Mouse (Mus musculus) layer of hippocampus, postnatal 10 days (tissue): ENCODE measurements around the gene Ssh3. TPM values are rescaled to one million over a fixed set of nuclear protein-coding genes. Genes with fewer than 3 reads are reported as not detected.
A peak's percentile ranks its signal among the peaks of the same experiment; 100 is the strongest.
"Not testable (repeated sequence)": the region's sequence is repeated elsewhere in the genome, so short reads cannot be mapped to it uniquely, and the experiment has no call there.

Source experiments
- DNase-seq, 2 experiments: peaks; one replicate each; pipeline ENCODE4 v3.0.0; 2021; ENCODE audit warnings: low spot score in 2 of 2
- total RNA-seq, 2 experiments: library from RNA; stranded (reverse); gene quantifications; 2 replicates each; pipeline ENCODE4 v1.2.3; 2021

Ssh3 gene
- total RNA-seq, 2 experiments from 2014 or later: 49.0 to 66.1 TPM

DNA sequence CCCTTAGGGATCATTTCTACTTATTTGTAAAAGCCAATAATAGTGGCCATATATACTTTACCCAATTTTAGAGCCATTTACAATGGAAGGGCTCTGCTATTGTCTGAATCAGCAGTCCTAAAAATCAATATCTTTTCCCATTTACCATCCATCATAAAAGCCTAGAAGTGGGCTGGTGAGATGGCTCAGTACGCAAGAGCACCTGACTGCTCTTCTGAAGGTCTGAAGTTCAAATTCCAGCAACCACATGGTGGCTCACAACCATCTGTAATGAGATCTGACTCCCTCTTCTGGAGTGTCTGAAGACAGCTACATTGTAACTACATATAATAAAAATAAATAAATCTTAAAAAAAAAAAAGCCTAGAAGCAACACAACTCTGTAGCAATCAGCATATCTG, 20.3 kb downstream of the Ssh3 start:
- DNase-seq: not testable (repeated sequence)

GRCm38 (mm10) chr19:4247010-4247409, 22.0 kb downstream of the Ssh3 start:
- no peak for DNase-seq

- no peak for DNase-seq
Observed at GRCm38 (mm10) chr19:4244775-4245174, 24.2 kb downstream of the Ssh3 start.

GRCm38 (mm10) chr19:4242416-4242815, 26.6 kb downstream of the Ssh3 start:
- DNase-seq: no peak

DNA sequence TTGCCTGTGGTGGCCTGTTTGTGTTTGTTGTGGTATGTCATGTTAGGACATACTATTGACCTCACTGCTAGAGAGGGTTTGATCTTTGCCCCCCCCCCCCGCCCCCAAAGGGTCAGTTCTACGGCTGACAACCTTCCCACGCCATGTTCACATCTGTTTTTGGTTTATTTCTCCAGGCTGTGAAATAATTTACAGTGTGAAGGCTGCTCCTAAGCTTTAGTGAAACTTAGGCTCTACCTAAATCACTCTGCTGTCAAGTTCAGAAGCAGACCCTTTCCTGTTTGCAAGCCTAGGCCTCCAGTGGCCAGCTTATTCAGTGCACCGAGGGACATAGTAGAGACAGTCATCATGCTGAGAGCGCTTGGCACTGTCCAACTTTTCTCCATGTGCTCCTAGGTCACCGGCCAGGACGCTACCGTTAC, 28.7 kb downstream of the Ssh3 start:
- DNase-seq: no peak

DNA sequence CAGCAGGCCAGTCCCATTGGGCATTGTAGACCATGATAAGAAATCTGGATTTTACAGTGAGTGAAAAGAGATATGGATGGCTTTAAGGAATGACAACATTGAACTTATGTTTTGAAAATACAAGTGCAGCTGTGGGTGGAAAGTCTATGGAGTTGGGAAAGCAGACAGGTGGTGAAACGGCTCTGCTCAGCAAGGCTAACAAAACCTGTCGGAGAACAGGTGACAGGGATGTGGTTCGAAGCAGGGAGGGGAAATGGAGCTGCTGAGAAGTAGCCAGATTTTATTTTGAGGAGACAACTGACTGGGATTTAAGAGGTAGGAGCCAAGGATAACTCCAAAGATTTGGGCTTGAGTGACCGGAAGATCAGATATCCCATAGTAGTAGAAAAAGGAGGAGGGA, 34.4 kb downstream of the Ssh3 start:
- DNase-seq: no peak

GRCm38 (mm10) chr19:4232651-4233050, 36.3 kb downstream of the Ssh3 start:
- DNase-seq: no peak

DNA sequence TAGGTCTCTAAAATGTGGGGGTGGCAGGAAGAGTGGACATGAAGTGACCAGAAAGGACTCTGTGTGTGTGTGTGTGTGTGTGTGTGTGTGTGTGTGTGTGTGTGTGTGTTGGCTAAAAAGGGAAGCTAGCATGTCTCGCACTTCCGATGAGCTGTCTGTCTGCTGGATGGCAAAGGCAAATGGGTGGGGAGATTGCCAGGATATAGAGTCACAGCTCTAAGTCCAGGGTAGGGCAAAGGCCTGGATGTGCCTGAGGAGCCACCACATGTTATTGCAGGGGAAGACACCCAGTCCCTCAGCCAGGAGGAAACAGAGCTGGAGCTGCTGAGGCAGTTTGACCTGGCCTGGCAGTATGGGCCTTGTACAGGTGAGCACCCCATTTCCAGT, 36.8 kb downstream of the Ssh3 start:
- DNase-seq: peak in 1 of 2 experiments; percentile 28

DNA sequence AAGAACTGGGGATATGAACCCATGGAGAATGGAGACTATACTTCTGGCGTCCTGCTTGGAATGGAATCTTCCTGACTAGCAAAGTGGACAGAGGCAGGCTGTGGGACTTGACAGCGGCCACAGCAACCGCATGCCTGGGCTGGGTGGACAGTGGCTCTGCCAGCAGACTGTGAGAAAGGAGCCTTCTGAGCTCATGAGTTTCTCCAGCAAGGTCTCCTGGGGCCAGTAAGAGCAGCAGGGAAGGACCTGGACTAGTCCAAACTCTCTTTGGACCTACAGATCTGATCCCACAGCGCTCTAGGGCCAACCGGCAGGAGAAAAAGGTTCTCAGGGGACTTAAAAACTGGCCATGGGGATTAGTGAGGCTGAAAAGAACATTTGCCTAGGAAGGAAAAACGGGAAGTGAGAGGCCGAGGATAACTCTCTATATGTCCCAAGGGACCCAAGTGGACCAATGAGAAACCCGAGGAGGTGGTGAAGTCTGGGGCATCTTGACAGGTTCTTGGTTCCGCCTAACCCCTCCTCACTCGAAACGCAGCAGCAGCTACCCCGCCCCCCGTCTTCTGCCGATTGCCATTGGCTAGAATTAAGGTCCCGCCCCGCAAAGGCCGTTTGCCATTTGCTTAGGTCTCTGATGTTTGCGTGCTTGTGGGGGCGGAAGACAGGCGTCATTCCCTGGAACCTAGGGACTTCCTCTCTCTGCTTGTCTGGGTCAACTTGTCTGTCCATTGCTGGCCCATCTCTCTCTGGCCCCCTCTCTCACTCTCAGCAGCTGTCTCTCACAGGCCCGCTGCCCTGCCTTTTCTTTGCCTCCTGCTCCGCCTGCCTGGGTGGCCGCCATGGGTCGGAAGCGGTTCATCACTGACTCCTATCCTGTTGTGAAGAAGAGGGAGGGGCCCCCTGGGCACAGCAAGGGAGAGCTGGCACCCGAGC, 37.5 kb downstream of the Ssh3 start, which contains the start of gene Pold4:
Gene Pold4, plus strand, starts transcription at position 647 of the 933 bp plus-strand sequence.
- peak; percentile 95 to 96 for DNase-seq

- no peak for DNase-seq
Observed at GRCm38 (mm10) chr19:4230415-4230814, 38.6 kb downstream of the Ssh3 start.

DNA sequence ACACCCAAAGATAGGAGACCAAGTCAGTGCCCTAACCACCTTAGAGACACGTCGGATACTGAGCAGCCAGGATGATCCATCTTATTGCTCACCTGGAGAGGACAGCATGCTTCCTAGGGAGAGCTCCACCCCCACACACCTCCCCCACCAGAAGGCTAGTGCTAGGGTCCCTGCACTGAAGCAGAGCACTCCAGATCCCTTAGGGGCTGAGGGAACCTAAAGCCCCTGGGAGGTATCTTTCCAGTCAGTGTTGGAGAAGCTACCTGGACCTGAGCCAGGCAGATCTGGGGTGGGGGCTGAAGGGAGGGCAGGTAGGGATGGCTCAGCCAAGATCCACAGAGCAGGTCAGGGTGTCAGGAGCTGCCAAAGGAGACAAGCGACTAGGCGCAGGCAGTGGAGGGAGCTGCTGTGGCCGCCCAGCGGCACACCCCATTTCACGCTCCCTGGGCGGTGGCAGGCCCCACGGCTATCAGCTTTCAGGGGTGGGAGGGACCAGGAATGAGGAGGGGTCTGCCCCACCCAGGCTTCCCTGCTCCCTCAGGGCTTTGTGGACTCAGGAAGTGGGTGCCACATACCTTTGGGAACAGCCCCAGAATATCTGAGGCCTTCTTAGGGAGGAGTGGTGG, 39.4 kb downstream of the Ssh3 start:
- no peak for DNase-seq

DNA sequence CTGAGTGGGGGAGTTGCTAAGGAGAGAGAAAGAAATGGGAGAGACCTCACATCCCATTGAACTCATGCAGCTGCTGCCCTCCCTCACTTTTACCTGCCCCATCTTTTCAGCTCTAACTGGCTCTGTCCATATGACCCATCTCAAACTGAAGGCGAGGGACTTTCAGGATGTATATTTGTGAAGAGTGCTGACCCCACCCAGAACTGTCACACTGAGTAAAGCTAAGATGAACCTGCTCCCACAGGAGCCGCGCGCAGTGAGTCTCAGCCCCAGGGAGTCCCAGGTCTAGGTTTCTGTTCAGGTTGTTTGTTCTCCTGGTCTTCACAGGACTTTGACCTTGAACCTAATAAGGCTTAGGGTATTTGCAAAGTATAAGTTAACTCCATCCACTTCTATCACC, 40.1 kb downstream of the Ssh3 start:
- no peak for DNase-seq

- peak; percentile 79 for DNase-seq
Observed at GRCm38 (mm10) chr19:4227894-4228678, 40.9 kb downstream of the Ssh3 start.

GRCm38 (mm10) chr19:4227446-4227845, 41.5 kb downstream of the Ssh3 start:
- DNase-seq: no peak

DNA sequence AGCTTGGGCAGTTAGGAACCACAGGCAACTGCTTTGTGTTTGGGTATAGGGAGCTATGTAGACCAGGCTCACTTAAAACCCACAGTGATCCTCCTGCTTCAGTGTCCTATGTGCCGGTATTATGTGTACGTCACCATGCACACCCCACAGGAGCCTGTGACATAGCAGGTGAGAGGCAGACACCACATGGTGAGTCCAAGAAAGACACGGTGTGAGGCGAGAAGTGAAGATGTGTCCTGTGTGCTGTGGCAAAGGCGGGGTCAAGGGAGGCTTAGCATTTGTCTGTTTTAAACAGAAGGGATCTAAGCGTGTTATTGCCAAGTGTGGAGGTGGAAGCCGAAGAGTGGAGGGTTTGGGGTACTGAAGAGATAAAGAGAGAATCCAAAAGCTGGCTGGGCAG, 42.2 kb downstream of the Ssh3 start:
- DNase-seq: no peak

GRCm38 (mm10) chr19:4222165-4222564, 46.8 kb downstream of the Ssh3 start:
- no peak for DNase-seq

GRCm38 (mm10) chr19:4220957-4221743, 47.8 kb downstream of the Ssh3 start:
- DNase-seq: no peak

- no peak for DNase-seq
Observed at GRCm38 (mm10) chr19:4220416-4220815, 48.6 kb downstream of the Ssh3 start.

DNA sequence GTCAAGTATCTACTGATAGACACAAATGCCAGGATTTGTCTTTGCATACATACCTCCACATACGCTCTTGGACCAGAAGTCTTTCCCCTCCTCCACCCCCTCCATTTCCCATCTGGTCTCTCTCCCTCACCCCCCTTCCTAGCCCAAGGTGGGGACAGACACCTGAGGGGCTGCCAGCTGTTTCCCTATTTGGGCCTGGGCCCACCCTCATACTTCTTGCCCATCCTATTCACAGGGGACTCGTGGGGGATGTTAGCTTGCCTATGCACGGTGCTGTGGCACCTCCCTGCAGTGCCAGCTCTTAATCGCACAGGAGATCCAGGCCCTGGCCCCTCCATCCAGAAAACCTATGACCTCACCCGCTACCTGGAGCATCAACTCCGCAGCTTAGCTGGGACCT, 49.0 kb downstream of the Ssh3 start:
- DNase-seq: no peak

DNA sequence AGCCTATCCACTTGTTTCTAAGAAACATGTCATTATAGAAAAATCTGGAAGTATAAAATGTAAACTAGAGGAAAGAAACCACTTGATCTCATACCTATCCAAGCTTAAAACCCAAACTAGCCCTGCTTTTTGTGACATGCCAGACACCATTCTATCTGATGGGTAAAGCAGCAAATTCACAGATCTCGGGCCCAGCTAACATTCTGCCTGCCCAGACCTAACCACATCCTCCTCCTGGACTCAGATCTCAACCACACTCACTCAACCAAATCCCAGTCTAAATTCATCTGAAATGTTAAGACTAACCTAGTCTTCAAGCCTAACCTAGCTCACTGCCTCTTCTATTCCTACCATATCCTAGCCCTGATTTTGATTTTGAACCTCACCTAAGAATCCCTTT, 50.2 kb downstream of the Ssh3 start:
- DNase-seq: no peak

DNA sequence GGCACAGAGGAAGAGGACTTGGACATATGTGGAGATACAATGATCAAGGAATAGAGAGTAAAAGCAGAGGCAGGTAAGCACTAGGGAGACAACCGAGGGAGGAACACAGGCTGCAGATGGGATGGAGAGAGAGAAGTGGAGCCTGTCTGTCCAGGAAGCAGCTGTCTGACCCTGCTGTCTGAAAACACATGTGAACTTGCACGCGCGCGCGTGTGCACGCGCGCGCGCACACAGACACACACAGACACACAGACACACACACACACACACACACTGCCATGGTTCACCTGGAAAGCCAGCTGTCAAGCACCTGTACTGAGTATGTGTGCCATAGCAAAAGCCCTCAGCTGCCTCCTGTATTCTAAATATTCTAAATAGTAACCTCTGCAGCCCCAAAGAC, 50.7 kb downstream of the Ssh3 start:
- no peak for DNase-seq
